Mouse (Mus musculus) liver, adult 10 weeks (tissue): ENCODE data around the gene Cenpq. TPM values are rescaled to one million over a fixed set of nuclear protein-coding genes. Genes with fewer than 3 reads are reported as not detected.

Source experiments
- polyA plus RNA-seq: library from polyadenylated mRNA; stranded (reverse); fragments of 350-450 nt; fragmentation: Illumina TruSeq; extraction: RNeasy Lipid Tissue Mini Kit (QIAGEN cat#74804); gene quantifications from one replicate; pipeline ENCODE4 v1.2.3, GENCODE M21; 2014; ENCODE audit warnings: low read depth, low replicate concordance

Gene Cenpq
- polyA plus RNA-seq, result 8.4 TPM

DNA sequence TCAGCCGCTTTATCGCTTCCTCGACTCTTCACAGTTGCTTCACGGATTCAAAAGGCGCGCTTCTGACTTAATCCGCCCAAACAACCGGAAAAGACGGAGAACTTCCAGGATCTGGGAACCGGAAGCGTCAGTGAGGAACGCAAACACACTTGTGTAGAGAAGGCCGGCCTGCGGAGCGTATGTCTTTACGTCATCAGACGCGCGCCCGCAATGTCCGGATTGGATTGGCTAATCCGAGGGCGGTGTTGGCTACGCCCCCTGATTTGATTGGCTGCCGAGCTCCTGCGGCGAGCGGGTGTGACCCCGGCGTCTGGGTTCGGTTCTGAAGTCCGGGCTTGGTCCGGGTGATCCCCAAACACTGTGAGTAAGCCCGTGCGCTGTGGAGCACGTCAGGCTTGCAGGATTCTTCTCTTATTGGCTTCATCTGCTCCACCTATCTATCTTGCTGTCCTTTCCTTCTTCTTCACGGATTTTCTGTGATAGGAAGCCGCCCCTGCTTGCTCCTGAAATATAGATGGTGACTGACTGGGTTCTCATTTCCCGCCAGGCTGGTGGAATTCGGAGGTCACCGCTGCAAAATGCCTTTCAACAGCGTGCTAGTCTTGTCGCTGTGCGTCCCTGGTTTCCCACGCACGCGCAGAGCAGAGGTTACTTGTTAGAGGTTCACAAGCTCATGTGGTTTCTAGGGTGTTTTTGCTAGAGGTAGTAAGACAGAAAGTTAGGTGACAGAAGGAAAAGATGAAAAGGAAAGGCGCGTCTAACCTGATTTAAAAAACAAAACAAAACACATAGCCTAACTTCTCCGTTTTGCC lies at the start of gene Cenpq, which contains the start of gene Mut:
Cenpq (minus strand) TSS at position 628 of the 812 bp plus-strand sequence.
Mut (plus strand) TSS at position 266 of the 812 bp plus-strand sequence.

DNA sequence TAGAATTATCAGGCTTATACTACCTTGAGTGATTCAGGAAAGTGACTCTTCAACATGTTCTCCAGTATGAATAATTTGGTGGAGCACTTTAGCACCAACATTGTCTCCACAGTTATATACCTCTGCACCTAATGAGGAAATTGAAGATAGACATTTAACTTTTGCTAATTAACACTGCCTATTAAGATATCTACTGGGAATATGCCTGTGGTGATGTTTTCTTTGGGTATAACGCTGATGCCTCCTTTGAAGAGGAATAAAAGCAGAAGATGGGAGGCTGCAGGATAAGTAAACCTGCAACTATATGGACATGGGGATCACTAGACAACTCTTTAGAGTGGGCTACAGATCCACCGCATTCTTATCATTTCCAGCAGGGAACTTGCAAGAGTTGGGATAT lies 20.6 kb downstream of the Cenpq start, which contains the start of gene Glyatl3:
Glyatl3 (minus strand) TSS at position 101 of the 400 bp plus-strand sequence.

DNA sequence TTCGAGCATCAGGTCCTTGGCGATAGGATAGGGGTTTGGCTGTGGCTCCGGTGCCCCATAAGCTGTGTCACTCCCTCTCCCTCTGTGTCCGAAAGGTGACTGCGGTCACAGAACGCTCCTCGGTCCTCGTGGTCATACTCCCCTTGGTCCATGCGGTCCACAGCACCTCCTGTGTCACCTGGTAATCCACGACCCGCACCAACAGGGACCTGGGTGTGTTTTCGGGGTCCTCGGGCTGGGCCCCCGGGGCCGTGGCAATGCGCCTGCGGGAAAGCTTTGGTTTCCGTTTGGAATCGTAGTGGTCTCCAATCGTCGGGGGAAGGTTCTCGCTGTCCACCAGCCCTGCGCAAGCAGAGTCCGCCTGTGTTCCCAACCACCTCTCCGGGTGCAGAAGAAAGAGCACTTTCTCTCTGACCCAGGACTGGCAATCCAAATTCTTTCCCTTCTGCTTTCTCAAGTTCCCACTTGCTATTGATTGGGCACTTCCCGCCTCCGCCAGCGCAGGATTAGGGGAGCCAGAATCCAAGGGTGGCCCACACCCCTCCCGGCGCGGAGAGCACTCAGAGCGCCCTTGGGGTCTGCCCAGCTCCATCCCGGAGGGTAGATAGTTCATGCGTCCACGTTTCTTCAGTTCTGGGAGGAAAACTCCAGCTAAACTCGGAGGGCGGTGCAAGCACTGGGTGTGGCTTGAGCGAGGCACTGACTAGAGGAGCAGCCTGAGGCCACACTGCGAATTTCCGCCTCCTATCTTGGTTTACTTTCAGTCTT lies 54.7 kb downstream of the Cenpq start, which contains the start of gene 9130008F23Rik:
9130008F23Rik (minus strand) TSS at position 636 of the 768 bp plus-strand sequence.

Other genes starting within 250 kb of the Cenpq start
- not detected for gene Esp1, start 207.9 kb downstream of the Cenpq start, polyA plus RNA-seq
- 2.1 TPM for gene Crisp2, start 128.0 kb downstream of the Cenpq start, polyA plus RNA-seq
- gene Rhag, start 123.9 kb downstream of the Cenpq start, polyA plus RNA-seq, result not detected
- 0.24 TPM for gene 9130008F23Rik, start 54.5 kb downstream of the Cenpq start, polyA plus RNA-seq
- gene Glyatl3, start 20.7 kb downstream of the Cenpq start, polyA plus RNA-seq, result not detected
- 229 TPM for gene Mut, start 362 bp downstream of the Cenpq start, polyA plus RNA-seq